Mouse (Mus musculus) small intestine, adult 2 months (tissue): Measurements from ENCODE around the gene Add3.

Experiments used
- CTCF ChIP-seq: fragments of 200-500 bp; IDR thresholded peaks from 2 replicates; pipeline ENCODE4 v1.5.1; 2012; ENCODE audit warnings: low read depth, mild to moderate bottlenecking, control low read depth, inconsistent platforms, low read length, moderate library complexity, mixed read lengths; ENCODE audit not compliant: insufficient replicate concordance, insufficient read length; ENCODE audit errors: extremely low read depth
- POLR2A ChIP-seq: fragments of 200-500 bp; IDR thresholded peaks from 2 replicates; pipeline ENCODE4 v1.6.1; 2012; ENCODE audit warnings: low read depth, mild to moderate bottlenecking, control low read depth, inconsistent platforms, low read length, moderate library complexity

DNA sequence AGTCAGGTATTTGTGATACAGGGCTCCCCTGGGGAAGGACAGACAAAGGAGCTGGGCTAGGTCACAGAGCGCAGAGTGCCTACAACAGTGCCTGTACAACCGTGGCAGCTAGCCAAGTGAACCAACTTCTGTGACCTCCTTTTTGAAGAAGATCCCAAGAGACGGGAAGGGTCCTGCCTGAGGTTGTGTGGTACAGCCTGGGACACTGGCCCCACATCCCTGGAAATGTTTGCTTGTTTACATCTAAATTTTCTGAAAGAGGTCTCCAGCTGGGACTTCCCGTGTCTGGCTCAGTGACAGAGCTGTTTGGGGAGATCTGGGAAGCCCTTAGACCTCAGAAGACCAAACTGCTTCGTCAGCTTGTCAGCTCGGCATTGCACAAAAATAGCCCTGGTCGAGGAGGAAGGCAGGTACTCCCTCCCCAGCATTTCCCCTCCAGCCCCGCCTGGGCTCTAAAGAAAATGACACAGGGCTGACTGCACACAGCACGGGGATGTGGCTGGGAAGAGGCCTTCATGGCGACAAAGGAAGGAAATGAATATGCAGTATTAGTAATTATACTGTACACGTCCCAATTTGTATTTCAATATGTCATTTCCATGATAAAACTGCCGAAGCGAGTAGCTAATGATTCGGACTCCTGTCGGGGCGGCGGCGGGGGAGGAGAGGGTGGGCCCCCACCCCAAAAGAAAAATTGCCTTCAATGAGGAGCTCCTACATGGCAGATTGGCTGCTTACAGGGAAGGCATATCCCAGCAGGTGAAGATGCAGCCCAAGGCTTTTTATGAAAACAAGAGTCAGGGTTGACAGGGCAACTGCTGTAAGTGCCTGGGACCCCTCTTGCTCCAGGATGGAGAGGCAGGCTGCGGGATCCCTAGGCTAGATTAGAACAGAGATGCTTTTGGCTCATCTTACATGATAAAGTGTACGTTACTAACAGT, 144.3 kb downstream of the Add3 start:
- no peak for TF ChIP-seq CTCF
- no peak for TF ChIP-seq POLR2A
